Mouse (Mus musculus): ENCODE data around the gene 2900026A02Rik. TPM values are rescaled to one million over a fixed set of nuclear protein-coding genes. Genes with fewer than 3 reads are reported as not detected.
"Not testable (repeated sequence)": the region's sequence is repeated elsewhere in the genome, so short reads cannot be mapped to it uniquely, and the experiment has no call there.

2900026A02Rik gene
- total RNA-seq, 4 experiments from 2014 or later, result 21.3 to 26.3 (median 23.9) TPM

- peak in 1 of 2 experiments; percentile 31 for DNase-seq (ENCODE audit: low spot score in 2 of 2)
Measured at GRCm38 (mm10) chr5:113122326-113123054, 98.5 kb downstream of the 2900026A02Rik start.

- DNase-seq (ENCODE audit: low spot score in 2 of 2), result no peak
Measured at GRCm38 (mm10) chr5:113121591-113121875, 99.5 kb downstream of the 2900026A02Rik start.

- DNase-seq (ENCODE audit: low spot score in 2 of 2), result no peak
Measured at GRCm38 (mm10) chr5:113120741-113121590, 100.1 kb downstream of the 2900026A02Rik start.

GRCm38 (mm10) chr5:113119861-113120465, 101.1 kb downstream of the 2900026A02Rik start:
- no peak for DNase-seq (ENCODE audit: low spot score in 2 of 2)

- no peak for DNase-seq (ENCODE audit: low spot score in 2 of 2)
Measured at GRCm38 (mm10) chr5:113119291-113119690, 101.7 kb downstream of the 2900026A02Rik start.

GRCm38 (mm10) chr5:113118695-113119094, 102.3 kb downstream of the 2900026A02Rik start:
- no peak for DNase-seq (ENCODE audit: low spot score in 2 of 2)

- DNase-seq (ENCODE audit: low spot score in 2 of 2), result no peak
Measured at GRCm38 (mm10) chr5:113117361-113117760, 103.7 kb downstream of the 2900026A02Rik start.

- no peak for DNase-seq (ENCODE audit: low spot score in 2 of 2)
Measured at GRCm38 (mm10) chr5:113115896-113116295, 105.1 kb downstream of the 2900026A02Rik start.

- peak; percentile 36 to 65 for DNase-seq (ENCODE audit: low spot score in 2 of 2)
Measured at GRCm38 (mm10) chr5:113114264-113115225, 106.5 kb downstream of the 2900026A02Rik start.

GRCm38 (mm10) chr5:113113120-113113519, 107.9 kb downstream of the 2900026A02Rik start:
- no peak for DNase-seq (ENCODE audit: low spot score in 2 of 2)

- no peak for DNase-seq (ENCODE audit: low spot score in 2 of 2)
Measured at GRCm38 (mm10) chr5:113111336-113111735, 109.7 kb downstream of the 2900026A02Rik start.

- no peak for DNase-seq (ENCODE audit: low spot score in 2 of 2)
Measured at GRCm38 (mm10) chr5:113110929-113111328, 110.1 kb downstream of the 2900026A02Rik start.

GRCm38 (mm10) chr5:113109651-113110050, 111.4 kb downstream of the 2900026A02Rik start:
- DNase-seq (ENCODE audit: low spot score in 2 of 2), result not testable (repeated sequence)

GRCm38 (mm10) chr5:113108165-113108764, 112.8 kb downstream of the 2900026A02Rik start:
- no peak for DNase-seq (ENCODE audit: low spot score in 2 of 2)

- peak in 1 of 2 experiments; percentile 30 for DNase-seq (ENCODE audit: low spot score in 2 of 2)
Measured at GRCm38 (mm10) chr5:113107709-113108108, 113.3 kb downstream of the 2900026A02Rik start.

- DNase-seq (ENCODE audit: low spot score in 2 of 2), result peak; percentile 45 to 48
Measured at GRCm38 (mm10) chr5:113106594-113106993, 114.4 kb downstream of the 2900026A02Rik start.

GRCm38 (mm10) chr5:113105481-113105880, 115.6 kb downstream of the 2900026A02Rik start:
- no peak for DNase-seq (ENCODE audit: low spot score in 2 of 2)

- DNase-seq (ENCODE audit: low spot score in 2 of 2), result no peak
Measured at GRCm38 (mm10) chr5:113105035-113105434, 116.0 kb downstream of the 2900026A02Rik start.

GRCm38 (mm10) chr5:113102455-113102854, 118.6 kb downstream of the 2900026A02Rik start:
- no peak for DNase-seq (ENCODE audit: low spot score in 2 of 2)

- DNase-seq (ENCODE audit: low spot score in 2 of 2), result no peak
Measured at GRCm38 (mm10) chr5:113101457-113101856, 119.6 kb downstream of the 2900026A02Rik start.
